Mouse (Mus musculus) gastrocnemius, postnatal 25 days (tissue): ENCODE data around the gene Fance. TPM values are rescaled to one million over a fixed set of nuclear protein-coding genes. Genes with fewer than 3 reads are reported as not detected.

Experiments
- total RNA-seq, 2 experiments: library from RNA; stranded (reverse); gene quantifications; 1 replicate in 1 of 2; 2 replicates in 1 of 2; pipeline ENCODE4 v1.2.3; 2021

Fance gene
- total RNA-seq, 2 experiments from 2014 or later = 9.2 to 11.6 TPM

Other genes with a start within 250 kb of the Fance start
- not detected for gene Tcp11, start 232.9 kb upstream of the Fance start, total RNA-seq
- gene Scube3, start 171.4 kb upstream of the Fance start, total RNA-seq = under 1 TPM; 0.18 to 0.32 TPM
- gene Zfp523, start 136.4 kb upstream of the Fance start, total RNA-seq = 10 to 100 TPM; 11.4 to 11.6 TPM
- 1 to 10 TPM in 1 of 2 experiments, under 1 TPM in 1; 0.97 to 1.9 TPM for gene Def6, start 105.7 kb upstream of the Fance start, total RNA-seq
- 10 to 100 TPM; 29.1 to 30.2 TPM for gene Ppard, start 80.8 kb upstream of the Fance start, total RNA-seq
- 100 to 1,000 TPM; 364 to 390 TPM for gene Rpl10a, start 15.0 kb downstream of the Fance start, total RNA-seq
- gene Tead3, start 37.3 kb downstream of the Fance start, total RNA-seq = 1 to 10 TPM; 6.9 to 8.8 TPM
- not detected for gene Tulp1, start 51.7 kb downstream of the Fance start, total RNA-seq
- 10 to 100 TPM; 61.0 to 63.6 TPM for gene Fkbp5, start 204.0 kb downstream of the Fance start, total RNA-seq
- gene Armc12, start 217.3 kb downstream of the Fance start, total RNA-seq = not detected
- not detected for gene Clpsl2, start 235.9 kb downstream of the Fance start, total RNA-seq
- not detected for gene Clps, start 247.2 kb downstream of the Fance start, total RNA-seq